Mouse (Mus musculus): Measurements from ENCODE around the gene Dclk1. TPM values are rescaled to one million over a fixed set of nuclear protein-coding genes. Genes with fewer than 3 reads are reported as not detected.

The Dclk1 gene
- polyA plus RNA-seq, 1 experiment from 2014 or later: 140 TPM

GRCm38 (mm10) chr3:55572297-55572681 is 330.1 kb downstream of the Dclk1 start:
- WGBS: 72% methylated on average over 4 of the region's 4 CpGs
- no peak overlapping the region for H3K9ac ChIP-seq (ENCODE audit: low read length)
- H3K4me3 ChIP-seq (ENCODE audit: low read depth, low read length): no peak overlapping the region
- no peak overlapping the region for H3K27ac ChIP-seq (ENCODE audit: low read depth, low read length)
- ATAC-seq: 0 out of 2 replicates have a peak, but pooled peaks have one; percentile 12
- no peaks in the 10 kb centered on the region for H3K9me3 ChIP-seq (replicated peaks; ENCODE audit: control insufficient read depth, low read length)
- H3K4me2 ChIP-seq (ENCODE audit: low read length): no peak overlapping the region
- peaks cover 13% of the 10 kb centered on the region for H3K4me1 ChIP-seq (ENCODE audit: control insufficient read depth, insufficient read depth, low read length)
- no peak for DNase-seq (ENCODE audit: low spot score)
- H3K27me3 ChIP-seq (replicated peaks; ENCODE audit: control insufficient read depth, insufficient read depth, low read length): no peaks in the 10 kb centered on the region
- H3K36me3 ChIP-seq (ENCODE audit: control insufficient read depth, insufficient read depth, low read length): no peaks in the 10 kb centered on the region

GRCm38 (mm10) chr3:55574003-55574402 is 331.8 kb downstream of the Dclk1 start:
- H3K4me1 ChIP-seq (ENCODE audit: control insufficient read depth, insufficient read depth, low read length): peaks cover 13% of the 10 kb centered on the region
- no peak overlapping the region for H3K4me2 ChIP-seq (ENCODE audit: low read length)
- no peaks in the 10 kb centered on the region for H3K9me3 ChIP-seq (replicated peaks; ENCODE audit: control insufficient read depth, low read length)
- no peak overlapping the region for H3K27ac ChIP-seq (ENCODE audit: low read depth, low read length)
- no peaks in the 10 kb centered on the region for H3K36me3 ChIP-seq (ENCODE audit: control insufficient read depth, insufficient read depth, low read length)
- 51% methylated on average over 4 of the region's 4 CpGs for WGBS
- DNase-seq (ENCODE audit: low spot score) (peak; percentile 46), ATAC-seq (no peak)
- no peaks in the 10 kb centered on the region for H3K27me3 ChIP-seq (replicated peaks; ENCODE audit: control insufficient read depth, insufficient read depth, low read length)
- no peak overlapping the region for H3K9ac ChIP-seq (ENCODE audit: low read length)
- no peak overlapping the region for H3K4me3 ChIP-seq (ENCODE audit: low read depth, low read length)

- H3K4me1 ChIP-seq (ENCODE audit: control insufficient read depth, insufficient read depth, low read length): peaks cover 12% of the 10 kb centered on the region
- no peaks in the 10 kb centered on the region for H3K9me3 ChIP-seq (replicated peaks; ENCODE audit: control insufficient read depth, low read length)
- no peak overlapping the region for H3K27ac ChIP-seq (ENCODE audit: low read depth, low read length)
- H3K4me3 ChIP-seq (ENCODE audit: low read depth, low read length): no peak overlapping the region
- peak; percentile 14 for DNase-seq (ENCODE audit: low spot score)
- no peaks in the 10 kb centered on the region for H3K27me3 ChIP-seq (replicated peaks; ENCODE audit: control insufficient read depth, insufficient read depth, low read length)
- no peak; the same call in 1 of the 2 replicates for ATAC-seq
- H3K9ac ChIP-seq (ENCODE audit: low read length): no peak overlapping the region
- no peak overlapping the region for H3K4me2 ChIP-seq (ENCODE audit: low read length)
- 15% methylated on average over 12 of the region's 12 CpGs for WGBS
- no peaks in the 10 kb centered on the region for H3K36me3 ChIP-seq (ENCODE audit: control insufficient read depth, insufficient read depth, low read length)
Measured at GRCm38 (mm10) chr3:55587434-55587971, 345.3 kb downstream of the Dclk1 start.

GRCm38 (mm10) chr3:55587972-55588946 is 346.1 kb downstream of the Dclk1 start:
- no peaks in the 10 kb centered on the region for H3K9me3 ChIP-seq (replicated peaks; ENCODE audit: control insufficient read depth, low read length)
- peak overlapping the region; percentile 65; the same call in 1 of the 2 replicates for H3K27ac ChIP-seq (ENCODE audit: low read depth, low read length)
- peak overlapping the region; percentile 35 for H3K9ac ChIP-seq (ENCODE audit: low read length)
- no peak overlapping the region for H3K4me3 ChIP-seq (ENCODE audit: low read depth, low read length)
- no peaks in the 10 kb centered on the region for H3K27me3 ChIP-seq (replicated peaks; ENCODE audit: control insufficient read depth, insufficient read depth, low read length)
- peaks cover 12% of the 10 kb centered on the region for H3K4me1 ChIP-seq (ENCODE audit: control insufficient read depth, insufficient read depth, low read length)
- H3K36me3 ChIP-seq (ENCODE audit: control insufficient read depth, insufficient read depth, low read length): no peaks in the 10 kb centered on the region
- peak; percentile 57 for DNase-seq (ENCODE audit: low spot score)
- ATAC-seq: peak; percentile 80
- WGBS: 7% methylated on average over 12 of the region's 12 CpGs
- H3K4me2 ChIP-seq (ENCODE audit: low read length): no peak overlapping the region

Other genes starting within 250 kb of the Dclk1 start
- gene Ccna1, start 186.9 kb upstream of the Dclk1 start, polyA plus RNA-seq (2014; fragmentation: Nextera tagmentation; extraction: Ambion mirVana): 2.7 and 3.4 TPM in 2 replicates
- gene Spg20, start 130.3 kb upstream of the Dclk1 start, polyA plus RNA-seq (2014; fragmentation: Nextera tagmentation; extraction: Ambion mirVana): 17.7 and 22.2 TPM in 2 replicates
- 0.07 TPM in 1 of 2 replicates, not detected in the other for gene Ccdc169, start 105.0 kb upstream of the Dclk1 start, polyA plus RNA-seq (2014; fragmentation: Nextera tagmentation; extraction: Ambion mirVana)
- gene Sohlh2, start 60.3 kb upstream of the Dclk1 start, polyA plus RNA-seq (2014; fragmentation: Nextera tagmentation; extraction: Ambion mirVana): not detected in 2 replicates
- gene Gm21954, start 229.8 kb downstream of the Dclk1 start, polyA plus RNA-seq (2014; fragmentation: Nextera tagmentation; extraction: Ambion mirVana): not detected in 2 replicates

Data from forebrain, embryonic 14.5 days (tissue).